Mouse (Mus musculus) olfactory bulb, adult 2 months (tissue): Measurements from ENCODE around the gene Lcat.

Experiments
- CTCF ChIP-seq: fragments of 200-500 bp; IDR thresholded peaks from 2 replicates; pipeline ENCODE4 v1.5.1; 2012; ENCODE audit warnings: low read depth, mild to moderate bottlenecking, low read length, moderate library complexity; ENCODE audit not compliant: insufficient read depth
- POLR2A ChIP-seq: fragments of 200-500 bp; IDR thresholded peaks from 2 replicates; pipeline ENCODE4 v1.6.1; 2012; ENCODE audit warnings: mild to moderate bottlenecking, low read depth, low read length, moderate library complexity; ENCODE audit not compliant: insufficient read depth

GRCm38 (mm10) chr8:105942542-105942941 is 640 bp downstream of the Lcat start:
- TF ChIP-seq CTCF (no peak), POLR2A (no peak)
